Mouse (Mus musculus): ENCODE data around the gene Hes7.
"Not testable (repeated sequence)": the region's sequence is repeated elsewhere in the genome, so short reads cannot be mapped to it uniquely, and the experiment has no call there.

The Hes7 gene

DNA sequence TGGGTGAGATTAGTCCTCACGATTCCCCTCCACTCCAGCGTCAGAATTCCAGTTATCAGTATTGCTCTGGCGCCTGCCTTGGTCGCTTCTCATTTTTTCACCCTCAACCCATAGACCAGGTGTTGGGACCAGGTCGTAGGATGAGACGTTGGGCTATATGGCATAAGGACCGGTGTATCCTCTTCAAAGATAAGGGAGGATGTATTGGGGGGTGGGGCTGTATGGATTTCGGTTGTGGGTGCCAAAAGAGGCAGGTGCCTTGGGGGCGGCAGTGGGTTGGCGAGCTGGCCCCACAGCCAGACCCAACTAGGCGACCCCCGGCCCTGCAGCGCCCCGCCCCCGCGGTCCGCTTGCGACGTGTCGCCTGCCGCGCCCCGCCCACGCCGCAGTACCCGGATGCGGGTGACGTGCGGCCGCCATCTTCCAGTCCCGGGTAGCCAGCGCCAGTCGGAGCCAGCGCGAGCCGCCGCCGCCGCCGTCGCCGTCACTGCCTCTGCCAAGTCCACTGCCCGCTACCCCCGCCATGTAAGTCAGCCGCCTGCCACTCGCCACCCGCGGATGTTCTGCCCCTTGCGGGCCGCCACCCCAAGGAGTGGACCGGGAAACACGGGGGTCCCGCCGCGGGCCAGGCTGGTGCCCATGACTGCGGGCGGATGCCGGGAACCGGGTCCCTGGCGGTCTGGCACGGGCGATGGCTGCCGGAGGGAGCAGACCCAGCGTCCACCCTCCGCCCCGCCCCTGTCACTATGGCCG is 31.9 kb upstream of the Hes7 start, which contains the start of gene Vamp2:
Vamp2 (plus strand) TSS at position 388 of the 753 bp plus-strand sequence.
- peak; percentile 93 for DNase-seq

DNA sequence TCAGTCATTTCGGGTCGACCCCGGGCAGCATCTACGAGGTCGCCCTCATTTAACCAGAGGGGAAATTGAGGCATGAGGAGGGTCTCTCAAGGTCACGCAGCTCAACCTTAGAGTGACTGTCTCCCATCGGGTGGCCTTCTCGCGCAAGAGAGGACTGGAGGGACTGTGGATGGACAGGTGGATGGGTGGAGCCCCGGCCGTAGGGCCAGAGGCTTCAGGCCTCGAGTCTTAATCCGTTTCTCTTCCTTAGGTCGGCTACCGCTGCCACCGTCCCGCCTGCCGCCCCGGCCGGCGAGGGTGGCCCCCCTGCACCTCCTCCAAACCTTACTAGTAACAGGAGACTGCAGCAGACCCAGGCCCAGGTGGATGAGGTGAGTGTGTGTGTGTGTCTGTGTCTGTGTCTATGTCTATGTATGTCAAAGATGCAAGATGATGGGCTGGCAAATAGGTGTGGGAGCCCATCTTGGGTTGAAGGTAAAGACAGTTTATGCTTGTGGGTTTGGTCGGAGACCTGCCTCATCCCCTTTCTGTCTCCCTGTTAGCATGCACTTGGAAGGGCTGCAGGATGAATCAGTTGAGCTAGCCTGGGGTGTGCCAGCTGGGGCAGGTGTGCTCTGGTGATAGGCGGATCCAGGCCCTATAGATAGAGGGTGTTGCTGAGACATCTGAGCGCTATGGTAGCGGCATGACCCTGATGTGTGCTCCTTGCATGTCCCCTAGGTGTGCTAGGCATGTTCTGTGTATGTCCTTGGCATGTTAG is 31.2 kb upstream of the Hes7 start:
- no peak for DNase-seq

DNA sequence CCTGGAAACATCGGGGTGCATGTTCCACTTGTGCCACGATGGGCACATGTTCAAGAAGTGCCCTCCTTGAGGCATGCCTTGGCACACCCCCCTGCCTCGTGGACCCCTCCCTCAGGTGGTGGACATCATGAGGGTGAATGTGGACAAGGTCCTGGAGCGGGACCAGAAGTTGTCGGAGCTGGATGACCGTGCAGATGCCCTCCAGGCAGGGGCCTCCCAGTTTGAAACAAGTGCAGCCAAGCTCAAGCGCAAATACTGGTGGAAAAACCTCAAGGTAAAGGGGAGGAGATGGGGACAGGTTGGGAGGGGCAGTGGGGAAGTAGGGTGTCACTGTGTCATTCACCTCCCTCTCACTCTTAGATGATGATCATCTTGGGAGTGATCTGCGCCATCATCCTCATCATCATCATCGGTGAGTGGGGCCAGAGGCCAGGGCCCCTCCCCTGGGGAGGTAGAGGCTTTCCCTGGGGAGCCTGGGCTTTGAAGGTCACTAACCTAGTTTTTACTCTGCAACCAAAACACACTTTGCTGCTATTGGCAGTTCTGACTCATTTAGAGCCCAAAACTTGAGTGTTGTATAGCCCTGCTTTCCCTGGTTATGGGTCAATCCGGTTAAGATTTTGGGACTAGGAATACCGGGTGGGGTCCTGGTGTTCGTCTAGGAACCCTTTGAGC is 30.5 kb upstream of the Hes7 start:
- DNase-seq, result no peak

DNA sequence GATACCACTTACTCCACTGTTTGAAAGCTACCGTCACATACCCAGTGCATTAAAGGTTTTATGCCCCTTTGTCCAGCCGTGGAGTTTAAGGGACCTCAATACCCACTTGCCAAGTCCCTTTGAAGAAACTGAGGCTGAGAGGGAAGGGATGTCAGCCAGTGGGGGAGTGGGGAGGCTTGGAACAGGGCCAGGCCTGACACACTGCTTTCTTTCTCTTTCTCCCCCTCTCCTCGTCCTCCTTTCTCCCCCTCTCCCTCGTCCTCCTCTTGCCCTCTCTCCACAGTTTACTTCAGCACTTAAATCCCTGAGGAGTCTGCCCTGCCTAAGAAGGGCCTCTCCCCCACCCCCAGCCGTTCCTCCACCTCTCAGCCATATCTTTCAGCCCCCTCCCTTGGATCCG is 29.8 kb upstream of the Hes7 start:
- no peak for DNase-seq

DNA sequence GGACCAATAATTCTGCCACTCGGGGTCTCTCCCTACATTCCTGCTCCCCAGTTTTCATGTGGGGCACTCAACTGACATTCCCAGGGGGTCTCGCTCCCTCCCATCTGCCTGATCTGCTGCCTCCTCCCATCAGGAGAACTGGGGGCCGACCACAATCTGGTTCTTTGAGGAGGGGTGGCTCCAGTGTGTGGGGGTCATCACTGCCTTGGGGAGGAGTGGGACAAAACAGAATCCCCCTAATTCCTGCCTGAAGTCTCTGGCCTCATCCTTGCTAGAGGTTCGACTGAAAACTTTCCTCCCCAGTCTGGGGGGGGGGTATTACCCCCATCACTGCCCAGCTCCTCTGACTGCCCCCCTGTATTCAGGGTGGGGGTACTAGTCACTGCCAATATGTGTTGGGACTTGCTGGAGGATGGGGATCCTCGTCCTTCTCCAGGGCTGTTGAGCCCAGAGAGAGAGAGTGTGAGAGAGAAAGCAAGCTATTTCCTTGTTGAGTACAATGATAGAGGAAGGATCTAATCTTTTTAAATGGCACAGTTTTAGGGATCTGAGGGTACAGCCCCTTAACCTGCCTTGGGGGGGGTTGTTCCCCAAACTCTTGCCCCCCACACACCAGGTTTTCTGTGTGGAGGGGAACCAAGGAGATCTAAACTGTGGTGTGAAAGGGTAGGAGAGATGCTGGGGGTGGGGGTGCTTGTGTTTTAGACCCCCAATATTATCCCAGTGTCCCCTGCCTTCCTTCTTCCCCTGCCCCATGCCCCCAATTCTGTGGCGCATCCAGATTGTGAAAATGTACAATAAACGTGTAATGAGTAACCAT is 28.4 kb upstream of the Hes7 start:
- DNase-seq, result no peak

DNA sequence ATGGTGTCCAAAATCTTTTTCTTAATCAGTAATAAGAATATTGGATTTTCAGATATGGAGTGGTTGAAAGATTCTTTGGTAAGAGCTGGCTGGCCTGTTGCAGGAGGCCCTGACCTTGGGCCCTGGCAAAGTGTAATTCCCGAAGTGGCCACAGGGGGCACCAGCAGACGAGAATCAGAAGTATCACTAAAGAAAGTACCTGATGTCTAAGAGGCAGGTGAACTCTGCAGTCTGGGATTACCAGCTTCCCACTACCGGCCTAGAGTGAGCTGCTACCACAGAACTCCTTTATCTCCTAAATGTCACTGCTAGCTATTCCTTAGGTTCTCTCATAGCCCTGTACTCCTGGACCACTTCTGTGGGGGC is 27.8 kb upstream of the Hes7 start:
- no peak for DNase-seq

DNA sequence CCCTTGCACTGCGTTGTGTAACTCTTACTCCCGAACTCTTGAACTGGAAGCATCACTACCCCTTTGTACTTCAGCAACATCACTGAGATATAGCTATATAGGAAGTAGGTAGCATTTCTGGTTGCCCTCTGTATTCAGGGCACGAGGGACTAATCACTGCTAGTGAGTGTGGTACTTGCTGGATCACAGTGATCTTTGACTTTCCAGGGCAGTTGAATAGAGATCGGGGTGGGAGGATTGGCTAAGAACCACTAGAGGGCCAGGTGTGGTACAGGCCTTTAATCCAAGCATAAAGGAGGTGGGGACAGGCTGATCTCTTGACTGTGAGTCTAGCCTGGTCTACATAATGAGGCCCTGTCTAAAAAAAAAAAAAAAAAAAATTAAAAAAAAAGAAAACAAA is 27.3 kb upstream of the Hes7 start:
- DNase-seq, result no peak

DNA sequence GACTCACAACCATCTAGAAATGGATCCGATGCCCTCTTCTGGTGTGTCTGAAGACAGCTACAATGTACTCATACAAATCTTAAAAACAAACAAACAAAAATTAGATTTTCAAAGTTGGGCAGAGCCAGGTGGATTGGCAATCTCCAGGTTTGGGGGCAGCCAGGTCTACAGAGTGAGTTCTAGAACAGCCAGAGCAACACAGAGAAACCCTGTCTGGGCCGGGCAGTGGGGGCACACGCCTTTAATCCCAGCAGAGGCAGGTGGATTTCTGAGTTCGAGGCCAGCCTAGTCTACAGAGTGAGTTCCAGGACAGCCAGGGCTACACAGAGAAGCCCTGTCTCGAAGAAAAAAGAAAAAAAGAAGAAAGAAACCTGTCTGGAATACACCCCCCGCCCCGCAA is 26.3 kb upstream of the Hes7 start:
- not testable (repeated sequence) for DNase-seq

DNA sequence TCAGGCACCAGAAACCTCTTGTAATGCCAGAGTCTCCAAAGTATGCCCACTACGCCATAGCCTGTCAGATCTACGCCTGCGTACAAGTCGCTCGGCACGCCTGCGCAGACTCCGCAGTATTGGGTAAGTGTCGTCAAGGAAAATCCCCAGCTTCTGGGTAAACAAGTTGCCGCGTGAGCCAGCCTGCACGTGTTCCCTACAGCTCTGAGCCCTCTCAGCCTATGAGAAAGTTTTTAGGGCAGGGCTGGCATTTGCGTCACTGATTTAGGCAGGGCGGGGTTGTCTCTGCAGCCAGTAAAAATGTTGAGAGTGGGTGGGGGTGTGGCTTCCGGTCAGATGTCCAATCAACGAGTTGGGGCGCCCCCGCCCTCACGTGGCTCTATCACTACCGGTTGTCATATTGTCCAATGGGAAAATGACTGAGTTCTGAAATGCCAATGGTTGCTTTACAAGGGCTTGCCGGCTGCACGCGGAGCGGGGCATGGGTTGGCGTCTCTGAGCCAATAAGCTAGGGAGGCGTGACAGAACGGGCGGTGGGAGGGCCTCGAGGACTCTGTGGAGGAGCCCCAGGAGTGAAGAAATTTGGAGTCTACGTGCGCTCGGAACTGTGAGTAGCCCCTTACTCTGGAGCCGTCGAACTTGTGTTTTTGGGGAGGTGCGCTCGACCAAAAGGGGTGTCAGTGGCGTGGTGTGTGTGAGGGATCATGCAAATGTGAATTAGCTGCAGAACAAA is 25.3 kb upstream of the Hes7 start, which contains the start of gene Per1:
Per1 (plus strand) TSS at position 521 of the 733 bp plus-strand sequence.
- peak; percentile 100 for DNase-seq

DNA sequence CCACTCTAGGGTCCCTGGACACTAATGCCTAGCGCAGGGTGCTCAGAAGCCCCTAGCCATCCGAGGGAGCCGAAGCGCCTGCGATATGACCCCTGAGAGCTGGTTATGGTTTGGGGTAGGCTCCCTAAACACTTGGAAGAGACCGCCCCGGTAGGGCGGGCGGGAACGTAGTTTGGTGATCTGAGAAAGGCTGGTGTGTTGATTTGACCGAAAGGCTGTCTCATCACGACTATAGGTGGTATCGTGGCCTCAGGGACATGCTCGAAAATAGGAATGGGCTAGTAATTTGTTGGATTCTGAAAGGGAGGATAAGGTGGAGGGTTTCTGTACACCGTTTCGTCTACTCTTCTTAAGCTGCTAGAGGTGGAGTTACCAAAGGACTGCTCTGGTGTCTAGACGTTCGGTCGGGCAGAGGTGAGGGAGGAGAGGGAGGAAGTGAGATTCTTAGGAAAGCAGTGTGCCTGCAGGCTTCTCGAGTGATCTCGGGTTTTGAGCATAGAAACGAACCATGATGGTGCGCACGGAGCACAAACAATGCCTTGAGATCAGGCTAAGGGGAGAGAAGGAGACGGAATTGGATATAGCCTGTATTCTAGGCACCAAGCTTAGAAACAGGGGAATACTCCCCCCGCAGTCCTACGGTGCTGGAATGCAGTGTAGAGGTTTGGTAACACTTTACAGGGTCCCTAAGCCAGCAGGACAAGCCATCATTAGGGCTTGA is 24.5 kb upstream of the Hes7 start:
- no peak for DNase-seq

DNA sequence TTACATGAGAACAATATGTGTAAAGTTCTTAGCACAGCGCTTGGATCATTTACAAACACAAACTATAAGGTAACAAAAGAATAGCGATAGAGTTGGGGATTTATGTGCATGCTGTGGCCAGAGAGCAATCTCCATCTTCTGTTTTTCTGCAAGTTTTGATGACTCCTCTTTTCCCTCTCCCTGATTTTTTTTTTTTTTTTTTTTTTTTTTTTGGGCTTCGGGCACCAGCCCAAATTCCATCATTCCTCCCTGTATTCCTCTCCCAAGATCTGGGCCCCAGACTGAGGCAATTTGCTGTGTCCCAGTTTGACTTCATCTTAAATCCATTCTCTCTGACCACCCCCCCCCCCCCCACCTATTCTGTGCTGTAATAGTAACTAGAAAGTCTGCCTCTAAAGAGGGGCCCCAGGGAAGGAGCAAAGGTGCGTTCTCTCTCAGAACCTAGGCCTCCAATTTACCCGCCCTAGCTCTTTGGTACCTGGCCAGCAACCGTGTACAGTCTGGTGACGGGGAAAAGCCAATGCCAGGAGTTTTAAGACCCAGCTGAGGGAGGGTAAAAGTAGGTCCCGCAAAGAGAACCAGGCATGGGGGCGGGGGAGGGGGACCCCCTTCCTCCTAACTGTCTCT is 23.7 kb upstream of the Hes7 start:
- no peak for DNase-seq

DNA sequence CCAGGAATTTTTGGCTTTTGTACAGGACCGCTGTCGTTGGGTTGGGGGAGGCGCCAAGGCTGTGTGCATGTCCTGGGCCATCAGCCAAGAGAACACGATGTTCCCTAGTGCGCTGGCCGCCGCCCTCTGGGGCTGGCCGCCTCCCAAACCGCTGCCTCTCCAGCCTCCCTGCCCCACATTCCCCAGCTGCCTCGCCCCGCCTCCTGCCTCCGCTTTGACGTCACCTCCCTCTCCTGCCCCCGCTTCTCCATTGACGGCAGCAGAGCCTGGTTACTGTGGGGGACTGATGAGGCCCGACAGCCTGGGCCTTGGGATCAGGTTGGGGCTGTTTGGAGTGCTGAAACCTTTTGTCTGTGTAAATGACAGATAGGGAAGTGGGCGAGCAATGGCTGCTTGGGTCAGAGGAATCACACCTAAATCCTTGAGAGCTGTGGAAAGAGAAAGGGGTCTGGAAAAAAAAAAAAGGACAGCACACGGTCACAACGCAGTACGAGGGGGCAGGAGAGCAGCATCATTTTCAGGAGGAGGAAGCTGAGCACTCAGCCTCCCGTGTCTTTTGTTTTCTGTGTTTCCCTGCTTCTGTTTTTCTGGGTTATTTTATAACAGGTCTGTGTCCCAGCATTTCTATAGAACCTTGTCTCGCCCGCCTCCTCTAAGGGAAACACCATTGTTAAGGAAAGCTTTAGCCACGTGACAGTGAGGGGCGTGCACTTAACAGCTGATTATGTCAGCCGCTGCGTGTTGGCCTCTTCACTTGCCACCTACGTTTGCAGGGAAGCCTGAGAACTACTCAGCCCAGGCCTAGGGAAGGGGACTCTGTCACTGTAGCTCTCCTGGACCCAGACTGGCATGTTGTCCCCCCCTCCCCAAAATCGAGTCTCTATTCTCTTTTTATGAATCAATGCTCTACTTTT is 23.0 kb upstream of the Hes7 start:
- DNase-seq, result peak; percentile 98

DNA sequence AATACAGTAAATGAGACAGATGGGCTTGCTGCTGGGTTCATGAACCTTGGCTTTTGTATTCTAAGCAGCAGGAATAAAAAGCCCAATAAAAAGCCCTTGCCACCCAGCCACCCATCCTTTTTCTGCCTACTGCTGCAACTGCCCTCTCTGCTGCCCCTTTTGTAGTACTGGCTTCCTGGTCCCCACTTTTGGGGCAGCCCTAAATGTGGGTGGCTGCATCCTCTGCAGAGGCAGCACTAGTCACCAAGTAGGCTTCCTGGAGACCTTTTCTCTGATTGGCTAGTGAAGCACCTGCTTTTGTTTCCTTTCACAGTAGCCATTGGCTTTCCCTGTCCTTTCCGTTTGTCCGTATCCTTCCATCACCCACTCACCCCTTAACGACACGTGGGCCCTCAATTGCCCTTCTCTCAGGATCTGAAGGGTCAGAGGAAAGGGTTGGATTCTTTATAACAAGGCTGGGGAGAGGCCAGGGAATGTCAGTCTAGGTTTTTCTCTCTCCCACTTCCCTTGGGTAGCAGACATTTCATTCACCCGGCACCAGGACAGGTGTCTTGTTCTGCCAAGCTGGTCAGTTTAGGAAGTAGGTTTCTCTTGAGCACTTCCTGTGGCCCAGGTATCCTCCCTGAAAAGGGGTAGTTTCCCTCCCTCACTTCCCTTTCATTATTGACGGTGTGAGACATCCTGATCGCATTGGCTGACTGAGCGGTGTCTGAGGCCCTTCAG is 22.0 kb upstream of the Hes7 start:
- no peak for DNase-seq

DNA sequence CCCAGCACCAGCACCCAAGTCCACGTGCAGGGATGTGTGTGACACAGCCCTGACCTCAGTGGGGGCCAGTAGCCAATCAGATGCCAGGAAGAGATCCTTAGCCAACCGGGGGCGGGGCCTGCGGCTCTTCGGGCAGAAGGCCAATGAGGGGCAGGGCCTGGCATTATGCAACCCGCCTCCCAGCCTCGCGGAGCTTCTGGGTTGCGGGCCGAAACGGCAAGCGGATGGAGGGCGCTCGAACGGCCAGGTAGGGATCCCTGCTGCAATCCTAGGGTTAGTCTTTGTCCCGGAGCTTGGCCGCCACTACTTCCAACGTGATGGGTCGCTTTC is 21.5 kb upstream of the Hes7 start:
- peak; percentile 97 for DNase-seq

DNA sequence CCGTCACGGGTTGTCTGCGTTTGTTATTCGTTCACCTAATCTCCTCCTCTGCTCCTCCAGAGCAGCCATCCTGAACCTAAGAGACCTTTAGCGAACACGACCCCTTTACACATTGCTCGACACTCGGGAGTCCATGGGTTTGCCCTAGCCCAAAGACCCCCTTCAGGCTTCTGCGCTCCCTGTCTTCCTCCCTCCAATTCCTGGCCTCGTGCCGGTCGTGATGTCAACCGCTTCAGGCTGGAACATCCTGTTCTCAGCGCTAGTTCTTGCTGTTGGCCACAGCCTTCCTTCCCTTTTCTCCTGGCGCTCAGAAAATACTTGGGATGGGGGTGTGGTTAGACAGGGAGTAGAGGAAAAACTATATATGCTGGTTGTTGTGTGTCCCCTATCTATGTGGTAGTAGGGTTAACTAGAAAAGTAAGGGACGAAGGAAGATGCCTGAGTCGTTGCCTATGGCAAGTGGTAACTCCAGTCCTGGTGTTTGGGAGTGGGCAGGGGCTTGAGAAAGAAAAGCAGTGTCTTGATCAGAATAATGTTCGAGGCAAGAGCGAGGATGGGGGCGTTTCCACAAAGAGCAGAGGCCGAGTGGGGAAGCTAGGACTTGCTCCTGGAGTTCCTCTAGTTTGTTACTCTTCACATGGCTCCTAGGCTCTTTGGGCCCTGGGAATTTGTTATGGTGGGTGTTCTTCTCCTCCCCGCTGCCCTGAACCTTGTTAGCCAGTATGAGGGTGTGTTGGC is 20.9 kb upstream of the Hes7 start:
- peak; percentile 77 for DNase-seq

DNA sequence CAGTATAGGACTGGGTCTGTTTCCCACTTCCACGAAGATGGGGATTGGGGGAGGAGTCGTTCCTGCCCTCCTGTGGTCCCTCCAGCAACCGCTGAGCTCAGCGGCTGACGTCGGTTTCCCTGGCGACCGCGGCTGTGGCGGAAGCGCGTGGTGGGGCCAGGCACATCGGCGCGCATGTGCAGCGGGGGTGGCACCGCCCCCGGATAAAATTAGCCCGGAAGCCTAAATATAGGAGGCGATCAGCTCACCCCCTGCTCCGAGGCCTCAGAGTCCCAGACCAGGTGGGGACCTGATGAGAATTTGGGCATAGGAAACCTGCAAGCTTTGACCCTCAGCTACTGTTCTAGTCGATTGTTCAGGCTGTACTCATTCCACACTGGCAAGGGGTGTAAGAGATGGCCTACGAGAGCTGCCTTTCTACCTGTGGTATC is 20.3 kb upstream of the Hes7 start:
- peak; percentile 96 for DNase-seq

DNA sequence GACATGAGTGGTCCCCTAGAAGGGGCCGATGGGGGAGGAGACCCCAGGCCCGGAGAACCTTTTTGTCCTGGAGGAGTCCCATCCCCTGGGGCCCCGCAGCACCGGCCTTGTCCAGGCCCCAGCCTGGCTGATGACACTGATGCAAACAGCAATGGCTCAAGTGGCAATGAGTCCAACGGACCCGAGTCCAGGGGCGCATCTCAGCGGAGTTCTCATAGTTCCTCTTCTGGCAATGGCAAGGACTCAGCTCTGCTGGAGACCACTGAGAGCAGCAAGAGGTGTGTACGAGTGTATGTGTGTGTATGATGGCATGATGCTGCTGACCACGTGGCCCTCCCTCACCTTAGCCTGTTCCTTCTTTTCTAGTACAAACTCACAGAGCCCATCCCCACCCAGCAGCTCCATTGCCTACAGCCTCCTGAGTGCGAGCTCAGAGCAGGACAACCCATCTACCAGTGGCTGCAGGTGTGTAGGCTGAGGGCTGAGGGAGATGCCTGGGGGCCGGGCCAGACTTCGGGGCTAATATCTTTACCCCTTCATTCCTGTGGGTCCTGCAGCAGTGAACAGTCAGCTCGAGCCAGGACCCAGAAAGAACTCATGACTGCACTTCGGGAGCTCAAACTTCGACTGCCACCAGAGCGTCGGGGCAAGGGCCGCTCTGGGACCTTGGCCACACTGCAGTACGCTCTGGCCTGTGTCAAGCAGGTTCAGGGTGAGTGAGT is 19.4 kb upstream of the Hes7 start:
- DNase-seq, result no peak
